ENCODE assay signal across 14 mouse cellular contexts in the genomic region with DNA sequence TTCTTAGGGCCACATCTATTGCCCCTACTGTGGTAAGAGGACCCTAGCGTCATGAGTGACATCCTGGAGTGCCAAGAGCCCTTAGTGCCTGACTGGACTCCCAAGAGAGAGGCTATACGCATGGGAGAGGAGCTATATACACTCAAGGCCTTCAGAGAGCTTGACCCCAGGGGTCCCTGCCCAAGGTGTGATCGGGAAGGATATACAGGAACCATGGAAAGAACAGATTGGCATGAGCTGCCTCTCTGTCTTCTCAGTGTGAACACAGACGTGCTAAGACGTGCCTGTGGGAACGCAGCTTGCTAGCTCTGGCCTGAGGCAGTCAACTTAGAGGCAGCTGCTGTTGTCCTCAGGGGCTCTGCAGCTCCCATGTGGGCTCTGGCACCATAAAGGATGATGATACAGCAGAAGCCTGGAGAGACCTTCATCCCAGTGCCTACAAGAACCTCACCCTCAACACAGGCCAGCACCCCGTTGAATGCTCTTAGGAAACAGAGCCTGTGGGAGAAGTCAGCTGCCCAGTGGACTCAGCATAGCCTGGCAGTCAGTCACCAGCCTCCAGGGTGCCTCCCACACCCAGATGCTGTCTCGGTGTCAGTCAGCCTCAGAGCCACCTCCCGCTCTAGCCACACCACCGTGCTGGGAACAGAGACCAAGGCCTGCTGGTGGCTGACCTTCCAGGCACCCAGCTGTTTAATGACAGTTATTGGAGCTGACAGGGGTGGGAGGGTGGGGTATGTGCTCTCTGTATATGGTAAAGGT. TPM values are rescaled to one million over a fixed set of nuclear protein-coding genes. Genes with fewer than 3 reads are reported as not detected.
DNase-seq lines count a peak whose midpoint lies in the region; ATAC-seq and TF ChIP-seq lines count a peak whose summit lies in the region.
"Had no signal": no experiment of that assay in that cellular context is flagged by ENCODE, and none has a peak within 500 bp of the region (broad histone marks: within the 10 kb centered on the region; RNA-seq: fewer than 3 reads in every experiment).

No protein-coding gene starts in this region.

- H3K36me3 ChIP-seq in heart, embryonic 16.5 days (ENCODE audit: control insufficient read depth, insufficient read depth) = no peaks in the 10 kb centered on the region
- H3K36me3 ChIP-seq in lung, embryonic 14.5 days (ENCODE audit: insufficient read depth) = no peaks in the 10 kb centered on the region
- no peaks in the 10 kb centered on the region for H3K36me3 ChIP-seq in stomach, embryonic 16.5 days (ENCODE audit: control insufficient read depth, insufficient read depth, low read length)
- H3K36me3 ChIP-seq: embryonic facial prominence, embryonic 15.5 days; G1E; hindbrain, embryonic 15.5 days; neural tube, embryonic 12.5 days had no signal

- ATAC-seq in heart, embryonic 16.5 days (replicated peaks; ENCODE audit: extremely low read depth, insufficient read depth, low FRiP score) = no peak
- ATAC-seq in lung, embryonic 14.5 days (ENCODE audit: insufficient read depth) = no peak
- ATAC-seq in stomach, embryonic 16.5 days (ENCODE audit: insufficient read depth, low FRiP score) = no peak

- H3K9ac ChIP-seq in heart, embryonic 16.5 days (ENCODE audit: low read length) = no peak overlapping the region
- no peak overlapping the region for H3K9ac ChIP-seq in lung, embryonic 14.5 days
- 0 out of 2 replicates have a peak overlapping the region, but pooled peaks have one; percentile 10 for H3K9ac ChIP-seq in stomach, embryonic 16.5 days (ENCODE audit: low read length)
- H3K9ac ChIP-seq: embryonic facial prominence, embryonic 15.5 days; hindbrain, embryonic 15.5 days; neural tube, embryonic 12.5 days had no signal

- no peak for TF ChIP-seq CTCF in lung, embryonic 14.5 days (IDR thresholded peaks at IDR 0.05; ENCODE audit: low read depth)

- WGBS in heart, embryonic 16.5 days = 81% methylated on average over 10 of the region's 10 CpGs
- WGBS in lung, embryonic 14.5 days = 73% methylated on average over 10 of the region's 10 CpGs
- 75% methylated on average over 10 of the region's 10 CpGs for WGBS in stomach, embryonic 16.5 days

- peak overlapping the region; percentile 98 for H3K27ac ChIP-seq in heart, embryonic 16.5 days (ENCODE audit: low read length)
- peak overlapping the region; percentile 13; the same call in 1 of the 2 replicates for H3K27ac ChIP-seq in lung, embryonic 14.5 days (ENCODE audit: low read depth)
- peak overlapping the region; percentile 82 for H3K27ac ChIP-seq in stomach, embryonic 16.5 days (ENCODE audit: low read length)
- H3K27ac ChIP-seq: hindbrain, embryonic 15.5 days; neural tube, embryonic 12.5 days had no signal

- H3K27me3 ChIP-seq in heart, embryonic 16.5 days (ENCODE audit: control insufficient read depth, insufficient read depth, low read length) = no peaks in the 10 kb centered on the region
- H3K27me3 ChIP-seq in lung, embryonic 14.5 days (ENCODE audit: insufficient read depth, low read length) = no peaks in the 10 kb centered on the region
- no peaks in the 10 kb centered on the region for H3K27me3 ChIP-seq in stomach, embryonic 16.5 days (ENCODE audit: control insufficient read depth, insufficient read depth, low read length)
- H3K27me3 ChIP-seq: embryonic facial prominence, embryonic 15.5 days; hindbrain, embryonic 15.5 days; neural tube, embryonic 12.5 days had no signal

- peaks cover 55% of the 10 kb centered on the region for H3K4me1 ChIP-seq in heart, embryonic 16.5 days (ENCODE audit: control insufficient read depth, insufficient read depth, low read length)
- peaks cover 37% of the 10 kb centered on the region for H3K4me1 ChIP-seq in lung, embryonic 14.5 days (ENCODE audit: insufficient read depth)
- peaks cover 67% of the 10 kb centered on the region for H3K4me1 ChIP-seq in stomach, embryonic 16.5 days (ENCODE audit: control insufficient read depth, insufficient read depth, low read length)

- no peaks in the 10 kb centered on the region for H3K9me3 ChIP-seq in heart, embryonic 16.5 days (replicated peaks; ENCODE audit: control insufficient read depth, low read length)
- no peaks in the 10 kb centered on the region for H3K9me3 ChIP-seq in lung, embryonic 14.5 days (ENCODE audit: low read depth, low read length)
- no peaks in the 10 kb centered on the region for H3K9me3 ChIP-seq in stomach, embryonic 16.5 days (replicated peaks; ENCODE audit: control insufficient read depth, low read length)
- H3K9me3 ChIP-seq: embryonic facial prominence, embryonic 15.5 days; G1E; hindbrain, embryonic 15.5 days; neural tube, embryonic 12.5 days had no signal

- H3K4me2 ChIP-seq in heart, embryonic 16.5 days (ENCODE audit: low read depth, low read length) = no peak overlapping the region
- no peak overlapping the region for H3K4me2 ChIP-seq in lung, embryonic 14.5 days
- no peak overlapping the region for H3K4me2 ChIP-seq in stomach, embryonic 16.5 days (ENCODE audit: low read depth, low read length)
- H3K4me2 ChIP-seq: embryonic facial prominence, embryonic 15.5 days; hindbrain, embryonic 15.5 days; neural tube, embryonic 12.5 days had no signal

- peak; percentile 64 for DNase-seq in cerebellum, adult 11-12 months
- DNase-seq in cerebellum, adult 8-10 months = no peak
- no peak for DNase-seq in heart, postnatal 4 days
- DNase-seq in lung, embryonic 14.5 days = no peak
- DNase-seq in lung, postnatal 36 days = no peak
- DNase-seq in adrenal gland, postnatal 25 days = no peak
- DNase-seq: right cerebral cortex, postnatal 4 days; thymus, adult 18-20 months had no signal

- H3K4me3 ChIP-seq in heart, embryonic 16.5 days (ENCODE audit: low read length) = no peak overlapping the region
- H3K4me3 ChIP-seq in lung, embryonic 14.5 days (ENCODE audit: low read depth, low read length) = no peak overlapping the region
- H3K4me3 ChIP-seq in stomach, embryonic 16.5 days (replicated peaks; ENCODE audit: low read length) = no peak overlapping the region
- H3K4me3 ChIP-seq: embryonic facial prominence, embryonic 15.5 days; hindbrain, embryonic 15.5 days; neural tube, embryonic 12.5 days had no signal

RNA-seq across cellular contexts. Expression of gene Abtb1, which starts 55.8 kb away (rescaled TPM):
- 28.3 and 31.6 TPM in 2 replicates for polyA plus RNA-seq in heart, embryonic 16.5 days (2015; fragmentation: Nextera tagmentation; extraction: Ambion mirVana)
- total RNA-seq in heart, postnatal 4 days (2021) = 10 to 100 TPM; 14.8 to 19.6 TPM
- polyA plus RNA-seq in lung, embryonic 14.5 days (2014; fragmentation: Nextera tagmentation; extraction: Ambion mirVana) = 29.5 and 34.7 TPM in 2 replicates
- 31.2 and 36.1 TPM in 2 replicates for polyA plus RNA-seq in stomach, embryonic 16.5 days (2015; fragmentation: Nextera tagmentation; extraction: Ambion mirVana)
- total RNA-seq in adrenal gland, postnatal 25 days (2021) = 40.6 and 43.0 TPM in 2 replicates

Comparison
In these comparisons a context has a peak if more than half of its experiments do, and no peak if none do; other contexts are left out.
1. H3K27ac ChIP-seq: peak in every context shown above with its lines; median percentile 98 in heart, embryonic 16.5 days; 82 in stomach, embryonic 16.5 days; 13 in lung, embryonic 14.5 days.